Mouse (Mus musculus) liver, embryonic 12.5 days (tissue): ENCODE results near the gene Nxnl1. TPM values are rescaled to one million over a fixed set of nuclear protein-coding genes. Genes with fewer than 3 reads are reported as not detected.

Experiments used
- ATAC-seq: fragments of 200-750 bp; cut with Nextera tagmentation; 2 replicates; pipeline ENCODE4 v1.8.0; 2017; ENCODE audit warnings: moderate number of reproducible peaks, mild to moderate bottlenecking, moderate library complexity
- H3K27ac ChIP-seq: fragments of 300-500 bp; sonication (generic); 2 replicates; pipeline ENCODE4 v1.5.1; 2016; ENCODE audit warnings: mild to moderate bottlenecking
- H3K27me3 ChIP-seq: fragments of 300-500 bp; sonication (generic); replicated peaks from 2 replicates; pipeline ENCODE4 v1.6.1; 2016; ENCODE audit warnings: mild to moderate bottlenecking, moderate library complexity
- H3K36me3 ChIP-seq: fragments of 300-500 bp; sonication (generic); 2 replicates; pipeline ENCODE4 v1.6.1; 2016; ENCODE audit warnings: mild to moderate bottlenecking, moderate library complexity
- H3K4me1 ChIP-seq: fragments of 300-500 bp; sonication (generic); 2 replicates; pipeline ENCODE4 v1.6.1; 2016
- H3K4me2 ChIP-seq: fragments of 300-500 bp; sonication (generic); 2 replicates; pipeline ENCODE4 v1.6.1; 2016; ENCODE audit warnings: mild to moderate bottlenecking, moderate library complexity
- H3K4me3 ChIP-seq: fragments of 300-500 bp; sonication (generic); 2 replicates; pipeline ENCODE4 v1.5.1; 2016; ENCODE audit warnings: mild to moderate bottlenecking, moderate library complexity
- H3K9ac ChIP-seq: fragments of 300-500 bp; sonication (generic); 2 replicates; pipeline ENCODE4 v1.6.1; 2016; ENCODE audit warnings: mild to moderate bottlenecking, moderate library complexity
- H3K9me3 ChIP-seq: fragments of 300-500 bp; sonication (generic); replicated peaks from 2 replicates; pipeline ENCODE4 v1.6.1; 2016; ENCODE audit warnings: mild to moderate bottlenecking, moderate library complexity
- WGBS: fragments of 180-500 bp; shearing (Covaris S2); methylation state at CpG from one replicate; pipeline ENCODE4 v1.1.7; 2016; ENCODE audit not compliant: insufficient replicate concordance; 5-methylcytosine and 5-hydroxymethylcytosine counted together
- polyA plus RNA-seq: library from polyadenylated mRNA; unstranded; fragments of >200 nt; fragmentation: Nextera tagmentation; extraction: Ambion mirVana; gene quantifications from 2 replicates; pipeline ENCODE4 v1.2.1, GENCODE M21; 2016

Nxnl1 gene
- polyA plus RNA-seq, 1 experiment from 2014 or later: 0.32 TPM

- Histone ChIP-seq H3K4me2 (no peak overlapping the region), H3K9ac (no peak overlapping the region), H3K27me3 (peaks cover 70% of the 10 kb centered on the region), H3K4me3 (no peak overlapping the region), H3K36me3 (no peaks in the 10 kb centered on the region), H3K9me3 (peaks cover 8% of the 10 kb centered on the region), H3K4me1 (peaks cover 40% of the 10 kb centered on the region), H3K27ac (no peak overlapping the region)
- 70% methylated on average over 4 of the region's 4 CpGs for WGBS
- ATAC-seq: no peak
These were observed 2.4 kb downstream of the Nxnl1 start for GRCm38 (mm10) chr8:71563992-71564391.

GRCm38 (mm10) chr8:71562751-71563150 lies 3.6 kb downstream of the Nxnl1 start:
- peak overlapping the region; percentile 62 for H3K4me2 ChIP-seq
- peak overlapping the region; percentile 31 for H3K4me3 ChIP-seq
- no peaks in the 10 kb centered on the region for H3K36me3 ChIP-seq
- ATAC-seq: no peak
- H3K27me3 ChIP-seq: peaks cover 70% of the 10 kb centered on the region
- WGBS: 2% methylated on average over 33 of the region's 33 CpGs
- peaks cover 8% of the 10 kb centered on the region for H3K9me3 ChIP-seq
- peak overlapping the region; percentile 12; the same call in 1 of the 2 replicates for H3K9ac ChIP-seq
- no peak overlapping the region for H3K27ac ChIP-seq
- peaks cover 53% of the 10 kb centered on the region for H3K4me1 ChIP-seq

- no peaks in the 10 kb centered on the region for H3K36me3 ChIP-seq
- H3K9me3 ChIP-seq: peaks cover 8% of the 10 kb centered on the region
- H3K4me3 ChIP-seq: no peak overlapping the region
- peak overlapping the region; percentile 27; the same call in 1 of the 2 replicates for H3K4me2 ChIP-seq
- peaks cover 55% of the 10 kb centered on the region for H3K4me1 ChIP-seq
- no peak overlapping the region for H3K9ac ChIP-seq
- peaks cover 73% of the 10 kb centered on the region for H3K27me3 ChIP-seq
- ATAC-seq: no peak
- no peak overlapping the region for H3K27ac ChIP-seq
- WGBS: 4% methylated on average over 15 of the region's 15 CpGs
These were observed 5.0 kb downstream of the Nxnl1 start for GRCm38 (mm10) chr8:71561401-71561800.

- H3K9ac ChIP-seq: no peak overlapping the region
- H3K4me2 ChIP-seq: peak overlapping the region; percentile 93
- no peaks in the 10 kb centered on the region for H3K36me3 ChIP-seq
- H3K4me3 ChIP-seq: no peak overlapping the region
- peak overlapping the region; percentile 83 for H3K27ac ChIP-seq
- H3K9me3 ChIP-seq: peaks cover 8% of the 10 kb centered on the region
- peaks cover 72% of the 10 kb centered on the region for H3K27me3 ChIP-seq
- H3K4me1 ChIP-seq: peaks cover 55% of the 10 kb centered on the region
- ATAC-seq: no peak
- 87% methylated on average over 5 of the region's 5 CpGs for WGBS
These were observed 5.6 kb downstream of the Nxnl1 start for GRCm38 (mm10) chr8:71560765-71561164.

GRCm38 (mm10) chr8:71560071-71560470 lies 6.3 kb downstream of the Nxnl1 start:
- H3K27me3 ChIP-seq: peaks cover 72% of the 10 kb centered on the region
- H3K27ac ChIP-seq: peak overlapping the region; percentile 83
- no peaks in the 10 kb centered on the region for H3K36me3 ChIP-seq
- 33% methylated on average over 3 of the region's 3 CpGs for WGBS
- peaks cover 8% of the 10 kb centered on the region for H3K9me3 ChIP-seq
- H3K4me1 ChIP-seq: peaks cover 61% of the 10 kb centered on the region
- ATAC-seq: peak; percentile 61
- peak overlapping the region; percentile 64; the same call in 1 of the 2 replicates for H3K9ac ChIP-seq
- peak overlapping the region; percentile 93 for H3K4me2 ChIP-seq
- H3K4me3 ChIP-seq: peak overlapping the region; percentile 63; the same call in 1 of the 2 replicates

GRCm38 (mm10) chr8:71558958-71559690 lies 7.3 kb downstream of the Nxnl1 start:
- Histone ChIP-seq H3K27ac (peak overlapping the region; percentile 83), H3K27me3 (peaks cover 71% of the 10 kb centered on the region), H3K9ac (peak overlapping the region; percentile 68), H3K4me1 (peaks cover 70% of the 10 kb centered on the region), H3K36me3 (no peaks in the 10 kb centered on the region), H3K9me3 (peaks cover 3% of the 10 kb centered on the region), H3K4me2 (peak overlapping the region; percentile 93), H3K4me3 (peak overlapping the region; percentile 63)
- peak; percentile 79 for ATAC-seq
- WGBS: 2% methylated on average over 24 of the region's 24 CpGs

- H3K27ac ChIP-seq: peak within 1 kb of the TSS; percentile 83
- 8% methylated on average over 70 of the region's 70 CpGs for WGBS
- peak within 1 kb of the TSS; percentile 93 for H3K4me2 ChIP-seq
- no peaks in the 10 kb centered on the region for H3K9me3 ChIP-seq
- peak within 1 kb of the TSS; percentile 68 for H3K9ac ChIP-seq
- peaks cover 78% of the 10 kb centered on the region for H3K4me1 ChIP-seq
- H3K4me3 ChIP-seq: peak within 1 kb of the TSS; percentile 63
- peak; percentile 19; the same call in 1 of the 2 replicates for ATAC-seq
- no peaks in the 10 kb centered on the region for H3K36me3 ChIP-seq
- H3K27me3 ChIP-seq: peaks cover 65% of the 10 kb centered on the region
These were observed 8.1 kb downstream of the Nxnl1 start, which contains the start of gene Tmem221 for GRCm38 (mm10) chr8:71558071-71558957. Tmem221 (minus strand) TSS chr8:71558871.

GRCm38 (mm10) chr8:71554644-71555043 lies 11.8 kb downstream of the Nxnl1 start:
- Histone ChIP-seq H3K9ac (no peak overlapping the region), H3K27me3 (peaks cover 43% of the 10 kb centered on the region), H3K36me3 (no peaks in the 10 kb centered on the region), H3K4me1 (peaks cover 44% of the 10 kb centered on the region), H3K9me3 (no peaks in the 10 kb centered on the region), H3K4me3 (no peak overlapping the region), H3K4me2 (no peak overlapping the region), H3K27ac (0 out of 2 replicates have a peak overlapping the region, but pooled peaks have one; percentile 18)
- WGBS: 68% methylated on average over 2 of the region's 2 CpGs
- ATAC-seq: no peak

- H3K4me3 ChIP-seq: no peak overlapping the region
- no peaks in the 10 kb centered on the region for H3K9me3 ChIP-seq
- WGBS: 56% methylated on average over 6 of the region's 6 CpGs
- H3K27ac ChIP-seq: no peak overlapping the region
- H3K27me3 ChIP-seq: peaks cover 36% of the 10 kb centered on the region
- H3K9ac ChIP-seq: no peak overlapping the region
- no peaks in the 10 kb centered on the region for H3K36me3 ChIP-seq
- no peak overlapping the region for H3K4me2 ChIP-seq
- peaks cover 38% of the 10 kb centered on the region for H3K4me1 ChIP-seq
- ATAC-seq: no peak
These were observed 12.4 kb downstream of the Nxnl1 start for GRCm38 (mm10) chr8:71554001-71554400.

- ATAC-seq: no peak
- 64% methylated on average over 6 of the region's 6 CpGs for WGBS
These were observed 13.6 kb downstream of the Nxnl1 start for GRCm38 (mm10) chr8:71552770-71553169.

GRCm38 (mm10) chr8:71550754-71551153 lies 15.6 kb downstream of the Nxnl1 start:
- Histone ChIP-seq H3K27ac (no peak overlapping the region), H3K27me3 (0 out of 2 replicates have a peak, but pooled peaks cover 5% of the 10 kb centered on the region), H3K4me1 (peaks cover 23% of the 10 kb centered on the region), H3K36me3 (peaks cover 28% of the 10 kb centered on the region), H3K4me2 (no peak overlapping the region), H3K9me3 (no peaks in the 10 kb centered on the region), H3K4me3 (no peak overlapping the region), H3K9ac (no peak overlapping the region)
- 68% methylated on average over 7 of the region's 7 CpGs for WGBS
- no peak for ATAC-seq

More at GRCm38 (mm10) chr8:71552770-71553169, 13.6 kb downstream of the Nxnl1 start:
- Histone ChIP-seq H3K4me3 (no peak overlapping the region), H3K9me3 (no peaks in the 10 kb centered on the region), H3K27me3 (peaks cover 24% of the 10 kb centered on the region), H3K4me1 (peaks cover 25% of the 10 kb centered on the region), H3K4me2 (no peak overlapping the region), H3K36me3 (peaks cover 10% of the 10 kb centered on the region), H3K27ac (no peak overlapping the region), H3K9ac (no peak overlapping the region)

- 70% methylated on average over 7 of the region's 7 CpGs for WGBS
- Histone ChIP-seq H3K9ac (no peak overlapping the region), H3K4me3 (no peak overlapping the region), H3K36me3 (peaks cover 37% of the 10 kb centered on the region), H3K4me2 (no peak overlapping the region), H3K27ac (no peak overlapping the region), H3K9me3 (no peaks in the 10 kb centered on the region), H3K4me1 (peaks cover 12% of the 10 kb centered on the region), H3K27me3 (no peaks in the 10 kb centered on the region)
- ATAC-seq: no peak
These were observed 18.8 kb downstream of the Nxnl1 start for GRCm38 (mm10) chr8:71547590-71547989.
